Mouse (Mus musculus) intestine, embryonic 16.5 days (tissue): ENCODE data around the gene Cds1. TPM values are rescaled to one million over a fixed set of nuclear protein-coding genes. Genes with fewer than 3 reads are reported as not detected.

ENCODE experiments used
- ATAC-seq: fragments of 200-750 bp; cut with Nextera tagmentation; 2 replicates; pipeline ENCODE4 v1.8.0; 2017; ENCODE audit warnings: moderate TSS enrichment, moderate library complexity
- H3K27ac ChIP-seq: fragments of 300-500 bp; sonication (generic); 2 replicates; pipeline ENCODE4 v1.5.1; 2014; ENCODE audit warnings: mild to moderate bottlenecking, low read length
- H3K27me3 ChIP-seq: fragments of 300-500 bp; sonication (generic); replicated peaks from 2 replicates; pipeline ENCODE4 v1.6.1; 2014; ENCODE audit warnings: low read length, control low read depth, mixed read lengths; ENCODE audit not compliant: control insufficient read depth, insufficient read depth
- H3K36me3 ChIP-seq: fragments of 300-500 bp; sonication (generic); 2 replicates; pipeline ENCODE4 v1.6.1; 2014; ENCODE audit warnings: low read length, control low read depth; ENCODE audit not compliant: control insufficient read depth, insufficient read depth
- H3K4me1 ChIP-seq: fragments of 300-500 bp; sonication (generic); 2 replicates; pipeline ENCODE4 v1.6.1; 2014; ENCODE audit warnings: low read length, control low read depth, mixed read lengths; ENCODE audit not compliant: control insufficient read depth, insufficient read depth
- H3K4me2 ChIP-seq: fragments of 300-500 bp; sonication (generic); 2 replicates; pipeline ENCODE4 v1.6.1; 2014; ENCODE audit warnings: low read depth, low read length, control low read depth
- H3K4me3 ChIP-seq: fragments of 300-500 bp; sonication (generic); 2 replicates; pipeline ENCODE4 v1.5.1; 2014; ENCODE audit warnings: mild to moderate bottlenecking, low read length
- H3K9ac ChIP-seq: fragments of 300-500 bp; sonication (generic); 2 replicates; pipeline ENCODE4 v1.6.1; 2014; ENCODE audit warnings: low read depth, low read length
- H3K9me3 ChIP-seq: fragments of 300-500 bp; sonication (generic); 2 replicates; pipeline ENCODE4 v1.6.1; 2016; ENCODE audit warnings: low read length, control low read depth; ENCODE audit not compliant: control insufficient read depth
- WGBS: fragments of 180-500 bp; shearing (Covaris S2); extraction: QIAGEN DNeasy Blood & Tissue Kit; methylation state at CpG from one replicate; pipeline ENCODE4 v1.1.7; 2014; 5-methylcytosine and 5-hydroxymethylcytosine counted together
- polyA plus RNA-seq: library from polyadenylated mRNA; unstranded; fragments of >200 nt; fragmentation: Nextera tagmentation; extraction: Ambion mirVana; gene quantifications from 2 replicates; pipeline ENCODE4 v1.2.1, GENCODE M21; 2015

The Cds1 gene
- 24.8 and 30.2 TPM in 2 replicates for polyA plus RNA-seq

DNA sequence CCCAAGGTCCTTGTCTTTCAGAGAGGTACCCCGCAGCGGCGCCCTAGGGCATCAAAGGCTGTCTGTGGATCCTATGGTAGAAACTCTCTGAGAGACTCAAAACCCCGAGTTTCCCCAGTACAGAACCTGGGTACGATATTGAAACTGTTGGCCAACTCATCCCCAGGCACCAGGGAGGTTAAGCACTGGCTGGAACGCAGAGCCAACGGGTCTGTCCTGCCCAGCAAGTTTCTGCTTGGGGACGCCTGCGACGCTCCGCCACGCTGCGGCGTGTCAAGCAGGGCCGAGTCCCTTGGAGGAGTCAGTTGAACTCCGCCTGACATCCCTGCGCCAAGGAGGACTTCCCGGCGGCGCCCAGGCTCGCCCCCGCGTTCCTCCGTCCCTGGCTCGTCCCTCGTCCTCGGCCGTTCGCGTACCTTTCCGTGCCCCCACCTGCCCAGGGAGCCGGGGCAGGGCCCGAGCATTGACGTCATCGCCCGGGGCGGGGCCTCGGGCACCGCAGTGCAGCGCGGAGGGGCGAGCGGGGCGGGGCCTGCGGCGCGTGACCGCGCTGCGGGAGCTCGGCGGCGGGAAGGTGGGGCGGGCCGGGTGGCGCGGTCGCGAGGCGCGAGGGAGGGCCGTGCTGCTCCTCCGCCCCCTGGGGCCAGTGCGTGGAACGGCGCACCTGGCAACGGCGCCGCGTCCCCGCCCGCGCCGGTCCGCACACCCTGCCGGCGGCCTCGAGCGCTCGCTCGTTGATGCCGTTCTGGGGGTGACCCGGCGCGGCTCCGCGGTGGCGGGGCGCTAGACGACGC lies at the start of gene Cds1:
Gene Cds1 (plus strand): TSS at position 577 of the 794 bp plus-strand sequence.
- Histone ChIP-seq H3K27me3 (peaks cover 3% of the 10 kb centered on the region; the same call in 1 of the 2 replicates), H3K4me3 (peak within 1 kb of the TSS; percentile 82), H3K36me3 (no peaks in the 10 kb centered on the region), H3K9me3 (no peaks in the 10 kb centered on the region), H3K4me2 (peak within 1 kb of the TSS; percentile 95), H3K9ac (peak within 1 kb of the TSS; percentile 84), H3K27ac (peak within 1 kb of the TSS; percentile 63), H3K4me1 (peaks cover 14% of the 10 kb centered on the region)
- under 1% methylated on average over 83 of the region's 91 CpGs for WGBS
- ATAC-seq, result peak; percentile 90

- no peaks in the 10 kb centered on the region for H3K27me3 ChIP-seq
- WGBS, result 78% methylated on average over 9 of the region's 9 CpGs
- H3K4me3 ChIP-seq, result no peak overlapping the region
- no peaks in the 10 kb centered on the region for H3K4me1 ChIP-seq
- no peak overlapping the region for H3K4me2 ChIP-seq
- no peak overlapping the region for H3K27ac ChIP-seq
- ATAC-seq, result no peak
- H3K9ac ChIP-seq, result no peak overlapping the region
- H3K36me3 ChIP-seq, result no peaks in the 10 kb centered on the region
- no peaks in the 10 kb centered on the region for H3K9me3 ChIP-seq
Observed at GRCm38 (mm10) chr5:101724216-101724615, 40.7 kb upstream of the Cds1 start.

DNA sequence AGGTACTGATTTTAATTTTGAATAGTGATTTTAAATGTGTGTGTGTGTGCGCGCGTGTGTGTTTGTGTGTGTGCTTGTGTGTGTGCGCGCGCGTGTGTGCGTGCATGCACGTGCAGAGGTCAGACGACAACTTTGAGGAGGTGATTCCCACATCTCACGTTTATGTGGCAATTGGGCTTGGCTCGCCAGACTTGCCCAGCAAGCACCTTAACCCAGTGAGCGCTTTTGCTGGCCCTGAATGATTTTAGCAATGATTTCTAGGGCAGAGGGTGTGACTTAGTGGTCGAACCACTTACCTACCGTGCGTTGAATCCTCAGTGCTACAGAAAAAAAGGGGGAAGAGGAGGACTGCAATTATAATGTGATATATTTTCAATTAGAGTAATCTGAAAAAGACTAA lies 40.2 kb upstream of the Cds1 start:
- no peak overlapping the region for H3K27ac ChIP-seq
- no peaks in the 10 kb centered on the region for H3K4me1 ChIP-seq
- H3K36me3 ChIP-seq, result no peaks in the 10 kb centered on the region
- no peak for ATAC-seq
- no peak overlapping the region for H3K4me2 ChIP-seq
- no peak overlapping the region for H3K4me3 ChIP-seq
- no peaks in the 10 kb centered on the region for H3K27me3 ChIP-seq
- no peaks in the 10 kb centered on the region for H3K9me3 ChIP-seq
- H3K9ac ChIP-seq, result no peak overlapping the region
- 92% methylated on average over 16 of the region's 16 CpGs for WGBS

- ATAC-seq, result no peak
- H3K4me3 ChIP-seq, result no peak overlapping the region
- no peak overlapping the region for H3K27ac ChIP-seq
- no peaks in the 10 kb centered on the region for H3K4me1 ChIP-seq
- no peaks in the 10 kb centered on the region for H3K36me3 ChIP-seq
- WGBS, result 59% methylated on average over 8 of the region's 8 CpGs
- no peaks in the 10 kb centered on the region for H3K27me3 ChIP-seq
- H3K4me2 ChIP-seq, result no peak overlapping the region
- H3K9ac ChIP-seq, result no peak overlapping the region
- no peaks in the 10 kb centered on the region for H3K9me3 ChIP-seq
Observed at GRCm38 (mm10) chr5:101725703-101726102, 39.2 kb upstream of the Cds1 start.

GRCm38 (mm10) chr5:101726371-101726770 lies 38.6 kb upstream of the Cds1 start:
- no peaks in the 10 kb centered on the region for H3K4me1 ChIP-seq
- H3K4me3 ChIP-seq, result no peak overlapping the region
- no peak overlapping the region for H3K27ac ChIP-seq
- H3K9me3 ChIP-seq, result no peaks in the 10 kb centered on the region
- H3K36me3 ChIP-seq, result no peaks in the 10 kb centered on the region
- no peak overlapping the region for H3K4me2 ChIP-seq
- H3K9ac ChIP-seq, result no peak overlapping the region
- no peaks in the 10 kb centered on the region for H3K27me3 ChIP-seq
- WGBS, result 53% methylated on average over 6 of the region's 6 CpGs
- ATAC-seq, result no peak

DNA sequence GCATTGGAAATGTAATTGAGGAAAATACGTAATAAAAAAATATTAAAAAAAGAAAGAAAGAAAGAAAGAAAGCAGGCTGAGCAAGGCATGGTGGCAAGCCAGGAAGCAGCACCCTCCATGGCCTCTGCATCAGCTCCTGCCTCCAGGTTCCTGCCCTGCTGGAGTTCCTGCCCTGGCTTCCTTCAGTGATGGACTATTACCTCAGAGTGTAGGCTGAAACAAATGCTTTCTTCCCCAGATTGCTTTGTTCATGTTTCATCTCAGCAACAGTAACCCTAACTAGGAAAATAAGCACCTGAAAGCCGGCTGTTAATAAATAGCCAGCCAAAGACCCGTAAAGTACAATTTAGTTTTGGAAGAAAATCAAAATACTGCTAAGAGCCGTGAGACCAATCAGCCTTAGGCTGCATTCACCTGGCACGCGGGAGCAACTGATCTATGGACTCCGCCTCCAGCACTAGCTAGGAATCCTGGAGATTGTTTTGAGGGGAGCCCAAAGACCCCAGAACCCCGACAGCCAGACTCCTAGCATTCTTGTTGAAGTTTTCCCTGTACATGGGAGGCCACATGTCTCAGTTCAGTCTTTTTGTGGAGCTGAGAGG lies 36.5 kb upstream of the Cds1 start:
- Histone ChIP-seq H3K27ac (no peak overlapping the region), H3K4me3 (no peak overlapping the region), H3K9me3 (no peaks in the 10 kb centered on the region), H3K4me2 (no peak overlapping the region), H3K4me1 (no peaks in the 10 kb centered on the region), H3K36me3 (no peaks in the 10 kb centered on the region), H3K27me3 (no peaks in the 10 kb centered on the region), H3K9ac (no peak overlapping the region)
- WGBS, result 67% methylated on average over 8 of the region's 8 CpGs
- no peak for ATAC-seq

DNA sequence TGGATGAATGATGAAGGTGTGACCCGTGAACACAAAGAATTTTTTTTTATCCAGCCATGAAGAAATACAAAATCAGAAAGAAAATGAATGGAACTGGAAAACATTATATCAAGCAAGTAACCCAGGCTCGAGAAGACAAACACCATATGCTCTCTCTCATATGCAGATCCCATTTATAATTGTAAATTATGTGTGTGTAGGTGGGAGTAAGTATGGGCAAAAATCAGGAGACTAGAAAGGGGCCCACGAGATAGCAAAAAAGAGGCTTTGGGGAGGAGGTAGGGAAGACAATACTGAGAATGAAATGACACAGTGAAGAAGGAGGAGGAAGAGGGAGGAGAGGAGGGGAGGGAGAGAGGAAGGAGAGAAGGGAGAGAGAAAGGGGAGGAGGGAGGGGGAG lies 27.6 kb upstream of the Cds1 start:
- no peak overlapping the region for H3K4me2 ChIP-seq
- no peak for ATAC-seq
- no peak overlapping the region for H3K4me3 ChIP-seq
- WGBS, result 66% methylated on average over 3 of the region's 3 CpGs
- H3K36me3 ChIP-seq, result no peaks in the 10 kb centered on the region
- H3K4me1 ChIP-seq, result no peaks in the 10 kb centered on the region
- no peaks in the 10 kb centered on the region for H3K27me3 ChIP-seq
- no peaks in the 10 kb centered on the region for H3K9me3 ChIP-seq
- H3K27ac ChIP-seq, result no peak overlapping the region
- no peak overlapping the region for H3K9ac ChIP-seq

GRCm38 (mm10) chr5:101740471-101741223 lies 24.3 kb upstream of the Cds1 start:
- H3K36me3 ChIP-seq, result no peaks in the 10 kb centered on the region
- no peak for ATAC-seq
- H3K27ac ChIP-seq, result no peak overlapping the region
- H3K9ac ChIP-seq, result no peak overlapping the region
- H3K27me3 ChIP-seq, result no peaks in the 10 kb centered on the region
- no peaks in the 10 kb centered on the region for H3K4me1 ChIP-seq
- WGBS, result 86% methylated on average over 16 of the region's 16 CpGs
- H3K9me3 ChIP-seq, result no peaks in the 10 kb centered on the region
- no peak overlapping the region for H3K4me3 ChIP-seq
- no peak overlapping the region for H3K4me2 ChIP-seq

DNA sequence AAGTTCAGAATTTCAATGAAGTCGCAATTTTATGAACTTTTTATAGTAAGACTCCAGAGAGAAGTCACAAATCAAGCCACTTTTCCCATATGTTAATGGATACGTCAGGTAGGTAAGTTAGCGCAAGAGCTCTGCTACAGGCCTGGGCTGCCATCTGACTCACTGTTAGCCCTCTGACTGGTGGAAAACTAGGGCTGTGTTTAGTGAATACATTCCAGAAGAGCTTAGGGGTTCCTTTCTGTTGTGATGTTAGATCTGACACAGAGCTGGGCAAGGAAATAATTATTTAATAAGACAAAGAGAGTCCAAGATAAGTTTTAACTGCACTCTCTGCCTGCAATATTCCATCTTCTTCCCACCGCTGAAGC lies 23.7 kb upstream of the Cds1 start:
- WGBS, result 91% methylated on average over 4 of the region's 4 CpGs
- ATAC-seq, result no peak
- H3K4me2 ChIP-seq, result no peak overlapping the region
- H3K9ac ChIP-seq, result no peak overlapping the region
- no peaks in the 10 kb centered on the region for H3K4me1 ChIP-seq
- H3K36me3 ChIP-seq, result no peaks in the 10 kb centered on the region
- H3K27me3 ChIP-seq, result no peaks in the 10 kb centered on the region
- no peaks in the 10 kb centered on the region for H3K9me3 ChIP-seq
- H3K27ac ChIP-seq, result no peak overlapping the region
- H3K4me3 ChIP-seq, result no peak overlapping the region
